Mouse (Mus musculus) gastrocnemius, postnatal 14 days (tissue): ENCODE results near the gene Kcne4. TPM values are rescaled to one million over a fixed set of nuclear protein-coding genes. Genes with fewer than 3 reads are reported as not detected.

Source experiments
- DNase-seq: peaks from one replicate; pipeline ENCODE4 v3.0.0; 2021; ENCODE audit warnings: mixed read lengths
- intact Hi-C: fragments of 180-260 bp; cut with DNase I; formaldehyde crosslinking; loops from one replicate; pipeline ENCODE4 v1.15.1; 2025; ENCODE audit warnings: low total_unique reads
- total RNA-seq, 2 experiments: library from RNA; stranded (reverse); gene quantifications; 2 replicates each; pipeline ENCODE4 v1.2.3; 2021

Kcne4 gene
- total RNA-seq, 2 experiments from 2014 or later, result 1.5 to 2.3 TPM

DNA sequence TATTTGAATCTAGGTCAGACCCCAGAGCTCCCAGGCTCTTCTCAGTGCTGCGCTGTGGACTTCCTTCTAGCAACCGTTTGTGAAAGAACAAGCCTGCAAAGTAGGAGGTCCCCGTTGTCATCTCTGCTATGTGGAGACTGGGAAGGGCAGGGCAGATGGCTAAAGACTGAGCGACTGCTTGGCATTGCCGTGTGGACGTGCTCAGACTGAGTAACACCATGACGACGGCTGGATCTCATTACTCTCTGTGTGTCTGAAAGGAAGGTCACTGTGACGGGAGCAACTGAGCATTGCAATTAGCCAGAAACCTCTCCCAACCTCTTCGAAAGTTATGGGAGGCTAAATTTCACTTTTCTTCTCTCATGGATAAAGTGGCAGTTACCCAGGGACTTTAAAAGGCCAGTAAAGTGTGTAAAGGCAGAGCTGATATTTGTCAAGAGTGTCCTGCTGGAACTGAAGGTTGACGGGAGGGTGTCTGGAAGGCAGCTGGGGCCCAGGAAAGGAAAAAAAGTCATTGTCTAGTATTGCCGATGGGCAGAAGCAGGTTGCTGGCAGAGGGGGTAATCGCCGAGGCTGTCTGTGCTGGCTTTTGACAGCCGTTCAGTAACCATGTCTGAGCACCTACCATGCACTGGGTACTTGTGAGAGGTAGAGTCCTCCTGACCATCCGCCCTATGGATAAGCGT lies 36.0 kb downstream of the Kcne4 start:
- intact Hi-C loops, result no loop called here
- peak; percentile 27 for DNase-seq

DNA sequence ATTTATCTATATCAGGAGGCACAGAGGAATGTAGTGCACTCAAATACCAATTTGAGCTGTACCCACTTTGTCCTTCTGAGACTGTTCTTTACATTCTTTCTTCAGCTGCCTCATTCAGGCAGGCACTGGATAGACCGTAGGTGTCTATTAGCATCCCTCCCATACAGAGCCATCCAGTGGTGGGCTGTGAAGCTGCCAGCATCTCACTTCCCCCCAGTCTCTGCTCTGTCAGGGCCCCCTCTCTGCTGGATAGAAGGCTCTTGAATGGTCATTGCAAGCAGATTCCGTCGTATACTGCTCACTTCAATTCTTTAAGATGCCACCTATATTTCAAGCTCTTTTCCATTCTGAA lies 36.5 kb downstream of the Kcne4 start:
- DNase-seq, result no peak
- intact Hi-C loops, result no loop called here

GRCm38 (mm10) chr1:78854306-78854705 lies 37.7 kb downstream of the Kcne4 start:
- intact Hi-C loops, result no loop called here
- DNase-seq, result no peak

GRCm38 (mm10) chr1:78859573-78859972 lies 43.0 kb downstream of the Kcne4 start:
- no peak for DNase-seq
- intact Hi-C loops, result no loop called here

- DNase-seq, result no peak
These were observed 43.5 kb downstream of the Kcne4 start for GRCm38 (mm10) chr1:78860056-78860455.

DNA sequence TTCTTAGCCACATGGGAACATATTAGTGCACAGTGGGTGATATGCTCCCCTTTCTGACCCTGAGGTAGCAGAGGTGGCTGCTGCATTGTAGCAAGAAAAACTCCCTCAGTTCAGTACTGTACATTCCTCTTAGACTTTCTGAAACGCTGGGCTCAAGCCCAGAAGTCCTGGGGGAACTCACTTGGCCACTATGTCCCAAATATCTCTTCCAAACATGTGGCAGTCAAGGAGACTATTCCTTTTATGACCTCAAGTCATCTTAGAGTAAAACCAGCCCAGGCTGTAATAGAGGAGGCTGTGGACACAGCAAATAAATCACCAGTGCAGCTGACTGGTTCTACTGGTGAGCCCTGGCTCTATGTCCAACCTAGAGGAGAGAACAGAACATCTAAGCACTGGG lies 45.7 kb downstream of the Kcne4 start:
- intact Hi-C loops, result no loop called here
- DNase-seq, result no peak

More at GRCm38 (mm10) chr1:78860056-78860455, 43.5 kb downstream of the Kcne4 start:
- intact Hi-C loops, result no loop called here

DNA sequence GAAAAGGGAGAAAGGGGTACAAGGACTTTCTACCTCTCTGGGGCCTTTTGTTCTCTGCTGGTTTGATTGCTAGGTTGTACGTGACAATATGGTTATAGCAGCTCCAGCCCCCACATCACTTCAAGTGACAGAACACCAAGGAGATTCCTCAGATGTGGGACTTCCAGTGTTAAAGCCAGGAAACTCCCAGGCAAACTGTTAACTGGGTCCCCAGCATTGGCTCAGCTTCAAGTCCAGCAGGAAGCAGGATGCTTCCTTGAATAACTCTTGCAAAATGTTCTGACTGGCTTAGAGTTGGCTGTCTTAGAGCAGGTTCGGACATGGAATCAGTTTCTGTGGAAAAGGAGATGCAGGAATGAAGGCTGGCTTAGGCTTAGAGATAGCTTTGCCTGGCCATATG lies 47.3 kb downstream of the Kcne4 start:
- intact Hi-C loops, result no loop called here
- DNase-seq, result peak; percentile 33

DNA sequence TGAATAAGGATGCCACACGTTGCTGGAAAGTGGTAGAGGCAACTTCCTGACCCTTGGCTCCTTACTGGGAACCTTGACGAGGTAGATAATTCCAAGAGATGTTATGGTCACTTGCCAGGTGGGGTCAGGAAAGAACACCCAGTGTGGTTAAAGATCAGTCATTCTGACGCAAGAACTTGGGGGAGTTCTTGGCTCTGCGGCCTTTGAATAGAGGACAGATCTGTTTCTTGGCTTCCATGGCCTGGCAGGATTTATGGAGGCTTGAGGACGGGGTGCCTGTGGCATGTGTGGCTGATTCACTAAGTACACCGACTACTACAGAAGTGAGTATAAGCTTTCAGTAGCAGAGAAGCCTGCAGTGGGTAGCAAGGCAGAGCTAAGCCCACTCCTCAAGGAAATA lies 47.8 kb downstream of the Kcne4 start:
- peak; percentile 30 for DNase-seq
- intact Hi-C loops, result no loop called here

GRCm38 (mm10) chr1:78864799-78865346 lies 48.3 kb downstream of the Kcne4 start:
- no peak for DNase-seq
- intact Hi-C loops, result no loop called here

DNA sequence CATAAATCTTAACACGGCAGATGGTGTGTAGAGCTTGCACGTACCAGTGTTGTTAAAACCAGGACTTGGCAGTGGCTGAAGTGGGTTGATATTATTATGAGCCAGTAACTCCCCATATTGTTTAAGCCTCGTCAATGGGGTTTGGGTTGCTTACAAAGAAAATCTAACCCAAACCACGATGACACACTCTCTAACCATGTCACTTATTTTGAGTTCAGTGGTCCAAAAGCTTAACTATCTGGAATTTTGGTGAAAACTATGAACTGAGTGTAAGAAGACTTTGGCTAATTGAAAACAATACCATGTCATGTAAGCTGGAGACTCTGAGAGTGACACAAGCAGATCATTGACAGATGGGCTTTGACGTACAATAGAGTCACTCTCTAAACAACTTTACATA lies 49.4 kb downstream of the Kcne4 start:
- no peak for DNase-seq
- intact Hi-C loops, result no loop called here

DNA sequence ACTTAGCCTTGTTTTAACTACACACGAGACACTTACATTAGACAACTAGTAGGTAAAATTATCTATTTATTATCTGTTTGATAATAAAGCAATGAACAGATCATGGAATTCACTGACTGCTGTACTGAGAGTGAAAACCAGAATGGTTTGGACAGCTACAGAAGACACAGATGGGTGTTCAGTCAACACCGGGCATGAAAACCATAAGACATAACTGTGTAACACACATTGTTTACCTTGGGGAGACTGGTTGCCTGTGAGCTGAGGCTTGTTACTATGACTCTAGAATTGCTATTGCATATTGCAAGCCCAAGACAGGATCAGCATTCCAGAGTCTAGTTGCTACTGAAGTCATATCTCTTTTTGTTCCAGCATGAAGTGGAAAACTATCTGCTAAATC lies 49.9 kb downstream of the Kcne4 start:
- no peak for DNase-seq
- intact Hi-C loops, result no loop called here

Other genes starting within 250 kb of the Kcne4 start
- gene Acsl3, start 158.9 kb upstream of the Kcne4 start, total RNA-seq, result 10 to 100 TPM in 1 of 2 experiments, 1 to 10 TPM in 1; 7.0 to 10.0 TPM
- 1 to 10 TPM; 1.6 to 2.2 TPM for gene Utp14b, start 158.7 kb upstream of the Kcne4 start, total RNA-seq